Mouse (Mus musculus) stomach, postnatal 0 days (tissue): ENCODE data around the gene Cdk12.

Source experiments
- CTCF ChIP-seq: IDR thresholded peaks from 2 replicates; pipeline ENCODE4 v1.5.1; 2016; ENCODE audit warnings: antibody characterized with exemption, low read depth, mild to moderate bottlenecking, moderate library complexity
- EP300 ChIP-seq: optimal IDR thresholded peaks from 2 replicates; pipeline ENCODE3; 2016; ENCODE audit warnings: antibody characterized with exemption

GRCm38 (mm10) chr11:98270066-98270465, 67.2 kb downstream of the Cdk12 start:
- TF ChIP-seq CTCF (no peak), EP300 (no peak)
